Mouse (Mus musculus): ENCODE data around the gene Mest. TPM values are rescaled to one million over a fixed set of nuclear protein-coding genes. Genes with fewer than 3 reads are reported as not detected.

Gene Mest
- polyA plus RNA-seq, 1 experiment from 2014 or later: 560 TPM

DNA sequence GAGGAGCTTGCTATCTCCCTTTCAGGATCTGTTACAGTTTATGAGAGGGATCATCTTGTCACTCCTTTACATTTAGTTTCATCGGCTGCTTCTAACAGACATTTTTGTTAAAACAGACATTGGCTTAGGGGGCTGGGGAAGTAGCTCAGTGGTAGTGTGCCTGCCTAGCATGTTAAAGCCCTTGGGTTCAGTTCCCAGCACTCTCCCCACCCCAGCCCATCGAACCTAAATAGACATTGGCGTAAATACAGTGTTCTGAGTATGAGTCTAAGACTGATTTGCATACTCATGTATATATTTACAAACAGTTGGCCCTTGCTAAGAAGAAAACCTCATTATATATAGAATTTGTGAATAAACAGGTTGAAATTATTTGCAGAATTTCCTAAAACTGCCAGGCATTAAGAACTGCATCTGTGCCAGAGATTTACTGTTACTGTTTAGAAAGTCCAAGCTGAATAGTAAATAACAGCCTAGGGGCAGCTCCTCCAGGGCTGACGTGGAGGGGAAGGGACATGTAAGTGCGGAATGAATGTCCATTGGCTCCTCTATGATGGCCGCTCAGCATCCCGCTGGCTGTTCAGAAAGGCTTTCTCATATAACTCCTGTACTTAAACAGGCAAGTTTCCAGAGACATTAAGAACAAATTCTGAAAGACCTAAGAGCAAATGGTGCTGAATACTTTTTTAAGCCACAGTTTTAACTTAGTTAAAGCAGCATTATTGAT, 24.4 kb downstream of the Mest start:
- ATAC-seq: no peak
- Histone ChIP-seq H3K27ac (ENCODE audit: low read length) (no peak overlapping the region), H3K9ac (ENCODE audit: low read depth, low read length) (no peak overlapping the region), H3K4me1 (ENCODE audit: control insufficient read depth, insufficient read depth, low read length) (no peaks in the 10 kb centered on the region), H3K36me3 (ENCODE audit: control insufficient read depth, insufficient read depth, low read length) (peaks cover 2% of the 10 kb centered on the region; the same call in 1 of the 2 replicates), H3K4me2 (ENCODE audit: low read depth, low read length) (no peak overlapping the region), H3K9me3 (ENCODE audit: control insufficient read depth, low read length) (no peaks in the 10 kb centered on the region), H3K27me3 (replicated peaks; ENCODE audit: control insufficient read depth, insufficient read depth, low read length) (no peaks in the 10 kb centered on the region), H3K4me3 (ENCODE audit: low read length) (no peak overlapping the region)
- WGBS: 67% methylated on average over 7 of the region's 7 CpGs

DNA sequence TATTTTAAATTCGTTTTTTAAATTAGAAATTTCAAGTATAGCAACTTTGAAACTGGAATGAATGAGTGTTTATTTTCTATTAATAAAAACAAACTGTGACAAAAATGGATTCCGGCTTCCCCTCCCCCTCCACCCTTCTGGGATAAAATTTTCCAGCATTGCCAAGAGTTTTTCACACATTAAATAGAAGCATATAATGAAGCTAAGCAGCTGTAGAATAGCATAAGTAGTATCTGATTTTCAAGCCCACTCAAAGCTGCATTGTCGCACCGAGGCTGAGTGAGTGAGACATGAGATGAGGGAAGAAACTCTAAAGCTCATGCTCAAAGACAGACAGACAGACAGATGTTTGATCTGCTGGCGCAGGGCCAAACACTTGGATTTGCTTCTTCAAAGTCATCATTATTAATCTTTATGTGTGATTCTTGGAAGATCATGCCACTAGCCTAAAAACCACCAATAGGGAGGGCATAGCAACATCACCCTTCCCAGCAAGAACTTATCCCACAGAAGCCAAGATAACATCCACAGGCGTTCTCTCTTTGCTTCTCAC, 25.1 kb downstream of the Mest start:
- WGBS: 75% methylated on average over 6 of the region's 6 CpGs
- no peak overlapping the region for H3K27ac ChIP-seq (ENCODE audit: low read length)
- peaks cover 2% of the 10 kb centered on the region; the same call in 1 of the 2 replicates for H3K36me3 ChIP-seq (ENCODE audit: control insufficient read depth, insufficient read depth, low read length)
- ATAC-seq: no peak
- no peaks in the 10 kb centered on the region for H3K9me3 ChIP-seq (ENCODE audit: control insufficient read depth, low read length)
- no peak overlapping the region for H3K9ac ChIP-seq (ENCODE audit: low read depth, low read length)
- no peaks in the 10 kb centered on the region for H3K4me1 ChIP-seq (ENCODE audit: control insufficient read depth, insufficient read depth, low read length)
- H3K4me3 ChIP-seq (ENCODE audit: low read length): no peak overlapping the region
- no peaks in the 10 kb centered on the region for H3K27me3 ChIP-seq (replicated peaks; ENCODE audit: control insufficient read depth, insufficient read depth, low read length)
- no peak overlapping the region for H3K4me2 ChIP-seq (ENCODE audit: low read depth, low read length)

DNA sequence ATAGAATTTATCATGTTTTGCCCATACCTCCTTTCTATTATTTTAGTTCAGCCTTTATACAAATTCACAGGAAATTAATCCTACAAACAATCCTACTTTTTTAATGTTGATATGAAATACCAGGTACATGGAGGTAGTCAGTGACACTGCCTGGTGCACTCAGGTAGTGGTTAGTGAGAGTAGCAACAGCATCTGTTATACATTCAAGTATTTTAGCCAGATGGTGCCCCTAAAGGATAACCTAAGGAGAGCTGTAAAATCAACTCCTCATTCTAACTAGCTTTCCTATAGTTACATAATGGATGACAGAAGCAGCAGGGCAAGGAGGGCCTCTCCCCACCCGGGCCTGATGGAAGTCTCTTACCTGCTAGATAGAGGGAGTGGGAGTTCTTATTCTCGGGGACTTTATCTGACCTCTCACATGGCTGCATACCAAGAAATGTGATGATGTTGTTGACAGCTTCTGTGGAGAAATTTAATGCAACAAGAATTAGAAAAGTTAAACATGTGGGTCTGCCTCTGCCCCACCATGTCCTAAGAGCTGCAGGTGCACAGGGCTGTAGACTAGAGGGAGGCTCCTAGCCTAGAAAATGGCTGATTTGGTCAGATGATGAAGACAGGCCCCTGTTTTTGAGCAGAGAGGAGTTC, 25.8 kb downstream of the Mest start:
- H3K9ac ChIP-seq (ENCODE audit: low read depth, low read length): no peak overlapping the region
- peaks cover 2% of the 10 kb centered on the region; the same call in 1 of the 2 replicates for H3K36me3 ChIP-seq (ENCODE audit: control insufficient read depth, insufficient read depth, low read length)
- no peaks in the 10 kb centered on the region for H3K27me3 ChIP-seq (replicated peaks; ENCODE audit: control insufficient read depth, insufficient read depth, low read length)
- no peaks in the 10 kb centered on the region for H3K4me1 ChIP-seq (ENCODE audit: control insufficient read depth, insufficient read depth, low read length)
- H3K4me2 ChIP-seq (ENCODE audit: low read depth, low read length): no peak overlapping the region
- WGBS: 62% methylated on average over 2 of the region's 2 CpGs
- 0 out of 2 replicates have a peak, but pooled peaks have one; percentile 38 for ATAC-seq
- no peak overlapping the region for H3K27ac ChIP-seq (ENCODE audit: low read length)
- no peak overlapping the region for H3K4me3 ChIP-seq (ENCODE audit: low read length)
- H3K9me3 ChIP-seq (ENCODE audit: control insufficient read depth, low read length): no peaks in the 10 kb centered on the region

DNA sequence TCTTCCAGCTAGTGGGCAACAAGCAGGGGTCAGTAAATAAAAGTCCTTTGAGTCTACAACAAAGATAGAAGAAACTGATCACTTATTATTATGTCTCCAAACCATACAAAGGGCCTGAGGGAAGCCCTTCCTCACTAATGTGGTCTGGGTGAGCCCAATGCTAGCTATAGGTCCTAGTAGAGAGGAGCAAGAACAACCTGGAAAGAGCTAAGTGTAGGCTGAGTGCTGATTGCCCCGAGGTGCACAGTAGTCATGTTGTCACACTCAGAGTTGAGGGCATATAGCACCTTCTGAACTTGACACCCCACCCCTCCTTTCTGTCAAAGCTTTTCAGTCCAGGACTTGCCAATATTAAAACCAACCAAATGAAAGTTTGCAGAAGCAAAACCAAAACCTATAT, 26.5 kb downstream of the Mest start:
- Histone ChIP-seq H3K4me2 (ENCODE audit: low read depth, low read length) (no peak overlapping the region), H3K27me3 (replicated peaks; ENCODE audit: control insufficient read depth, insufficient read depth, low read length) (no peaks in the 10 kb centered on the region), H3K36me3 (ENCODE audit: control insufficient read depth, insufficient read depth, low read length) (peaks cover 2% of the 10 kb centered on the region; the same call in 1 of the 2 replicates), H3K9me3 (ENCODE audit: control insufficient read depth, low read length) (no peaks in the 10 kb centered on the region), H3K9ac (ENCODE audit: low read depth, low read length) (no peak overlapping the region), H3K4me1 (ENCODE audit: control insufficient read depth, insufficient read depth, low read length) (no peaks in the 10 kb centered on the region), H3K4me3 (ENCODE audit: low read length) (no peak overlapping the region), H3K27ac (ENCODE audit: low read length) (no peak overlapping the region)
- WGBS: 57% methylated on average over 1 of the region's 1 CpGs
- ATAC-seq: no peak

DNA sequence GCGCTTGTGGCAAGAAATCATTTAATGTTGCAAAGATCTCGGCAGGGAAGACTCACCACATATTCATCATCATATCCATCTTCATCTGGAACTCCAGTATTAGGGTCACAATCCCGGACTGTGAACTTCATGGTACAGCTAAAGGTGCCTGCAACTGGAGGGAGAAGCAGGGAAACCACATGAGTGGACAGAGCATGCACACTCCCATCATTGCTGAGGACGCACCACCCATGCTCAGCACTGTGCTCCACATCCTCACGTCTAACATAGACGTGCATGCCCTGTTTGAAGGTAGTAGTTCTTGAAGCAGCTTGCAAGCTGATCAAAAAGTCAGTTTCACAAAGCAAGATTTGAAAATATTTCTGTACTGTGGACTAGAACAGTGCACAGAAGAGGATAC, 27.1 kb downstream of the Mest start:
- H3K4me1 ChIP-seq (ENCODE audit: control insufficient read depth, insufficient read depth, low read length): no peaks in the 10 kb centered on the region
- no peak overlapping the region for H3K9ac ChIP-seq (ENCODE audit: low read depth, low read length)
- no peak overlapping the region for H3K4me3 ChIP-seq (ENCODE audit: low read length)
- no peaks in the 10 kb centered on the region for H3K9me3 ChIP-seq (ENCODE audit: control insufficient read depth, low read length)
- no peak for ATAC-seq
- no peak overlapping the region for H3K4me2 ChIP-seq (ENCODE audit: low read depth, low read length)
- 78% methylated on average over 6 of the region's 6 CpGs for WGBS
- peaks cover 2% of the 10 kb centered on the region; the same call in 1 of the 2 replicates for H3K36me3 ChIP-seq (ENCODE audit: control insufficient read depth, insufficient read depth, low read length)
- H3K27me3 ChIP-seq (replicated peaks; ENCODE audit: control insufficient read depth, insufficient read depth, low read length): no peaks in the 10 kb centered on the region
- H3K27ac ChIP-seq (ENCODE audit: low read length): no peak overlapping the region

DNA sequence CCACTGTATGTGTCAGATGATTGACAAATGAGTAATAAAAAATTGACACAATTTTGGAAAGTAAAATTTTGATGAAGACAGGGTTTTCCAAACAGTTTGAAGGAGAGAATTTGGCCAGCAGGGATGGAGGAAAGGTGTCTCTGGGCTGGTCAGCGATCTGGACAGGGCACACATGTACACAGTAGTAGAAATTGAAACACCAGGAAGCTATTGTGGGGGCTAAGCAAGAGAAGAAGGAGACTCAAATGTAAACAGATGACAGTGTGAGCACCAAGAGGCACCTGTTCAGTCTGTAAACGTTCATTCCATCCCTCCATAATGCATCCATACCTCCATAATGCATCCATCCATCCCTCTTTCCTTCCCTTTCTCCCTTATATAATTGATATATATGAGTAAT, 27.9 kb downstream of the Mest start:
- 72% methylated on average over 2 of the region's 2 CpGs for WGBS
- no peaks in the 10 kb centered on the region for H3K4me1 ChIP-seq (ENCODE audit: control insufficient read depth, insufficient read depth, low read length)
- no peak for ATAC-seq
- no peak overlapping the region for H3K4me2 ChIP-seq (ENCODE audit: low read depth, low read length)
- no peaks in the 10 kb centered on the region for H3K27me3 ChIP-seq (replicated peaks; ENCODE audit: control insufficient read depth, insufficient read depth, low read length)
- no peak overlapping the region for H3K4me3 ChIP-seq (ENCODE audit: low read length)
- H3K36me3 ChIP-seq (ENCODE audit: control insufficient read depth, insufficient read depth, low read length): peaks cover 2% of the 10 kb centered on the region; the same call in 1 of the 2 replicates
- no peak overlapping the region for H3K9ac ChIP-seq (ENCODE audit: low read depth, low read length)
- H3K9me3 ChIP-seq (ENCODE audit: control insufficient read depth, low read length): no peaks in the 10 kb centered on the region
- no peak overlapping the region for H3K27ac ChIP-seq (ENCODE audit: low read length)

MicroRNAs within 50 kb of the gene (microRNA counts, 519-probe panel; counts per million panel counts)
- microRNA mmu-miR-335-3p (2,635 counts per million, percentile 64 among the panel's probes with 10 or more counts), microRNA mmu-miR-335-5p (3,944 counts per million, percentile 95 among the panel's probes with 10 or more counts)

Small RNA genes within 50 kb of the gene (microRNA-seq; reads per million reads assigned to microRNA genes)
- gene Mir335: 46,267 reads per million, percentile 99 among the genes with 10 or more reads in this experiment

Other genes starting within 250 kb of the Mest start
- 33.0 and 34.0 TPM in 2 replicates for gene Tmem209, start 213.8 kb upstream of the Mest start, polyA plus RNA-seq (2015; fragmentation: Nextera tagmentation; extraction: Ambion mirVana)
- not detected in 2 replicates for gene Ssmem1, start 213.7 kb upstream of the Mest start, polyA plus RNA-seq (2015; fragmentation: Nextera tagmentation; extraction: Ambion mirVana)
- 399 and 443 TPM in 2 replicates for gene Cpa2, start 182.0 kb upstream of the Mest start, polyA plus RNA-seq (2015; fragmentation: Nextera tagmentation; extraction: Ambion mirVana)
- 0.39 and 0.58 TPM in 2 replicates for gene Cpa4, start 155.2 kb upstream of the Mest start, polyA plus RNA-seq (2015; fragmentation: Nextera tagmentation; extraction: Ambion mirVana)
- not detected in 2 replicates for gene Cpa5, start 112.5 kb upstream of the Mest start, polyA plus RNA-seq (2015; fragmentation: Nextera tagmentation; extraction: Ambion mirVana)
- gene Cpa1, start 84.3 kb upstream of the Mest start, polyA plus RNA-seq (2015; fragmentation: Nextera tagmentation; extraction: Ambion mirVana): 358 and 408 TPM in 2 replicates
- gene Cep41, start 29.8 kb upstream of the Mest start, polyA plus RNA-seq (2015; fragmentation: Nextera tagmentation; extraction: Ambion mirVana): 6.2 and 6.6 TPM in 2 replicates
- gene Copg2, start 173.2 kb downstream of the Mest start, polyA plus RNA-seq (2015; fragmentation: Nextera tagmentation; extraction: Ambion mirVana): 17.1 TPM in 2 replicates
- not detected in 2 replicates for gene Tsga13, start 192.0 kb downstream of the Mest start, polyA plus RNA-seq (2015; fragmentation: Nextera tagmentation; extraction: Ambion mirVana)
- gene Klf14, start 235.5 kb downstream of the Mest start, polyA plus RNA-seq (2015; fragmentation: Nextera tagmentation; extraction: Ambion mirVana): 1.5 and 1.6 TPM in 2 replicates